Mouse (Mus musculus) right cerebral cortex, postnatal 14 days (tissue): ENCODE data around the gene Kif5a.

Experiments
- DNase-seq: peaks from one replicate; pipeline ENCODE4 v3.0.0; 2022

Kif5a gene

DNA sequence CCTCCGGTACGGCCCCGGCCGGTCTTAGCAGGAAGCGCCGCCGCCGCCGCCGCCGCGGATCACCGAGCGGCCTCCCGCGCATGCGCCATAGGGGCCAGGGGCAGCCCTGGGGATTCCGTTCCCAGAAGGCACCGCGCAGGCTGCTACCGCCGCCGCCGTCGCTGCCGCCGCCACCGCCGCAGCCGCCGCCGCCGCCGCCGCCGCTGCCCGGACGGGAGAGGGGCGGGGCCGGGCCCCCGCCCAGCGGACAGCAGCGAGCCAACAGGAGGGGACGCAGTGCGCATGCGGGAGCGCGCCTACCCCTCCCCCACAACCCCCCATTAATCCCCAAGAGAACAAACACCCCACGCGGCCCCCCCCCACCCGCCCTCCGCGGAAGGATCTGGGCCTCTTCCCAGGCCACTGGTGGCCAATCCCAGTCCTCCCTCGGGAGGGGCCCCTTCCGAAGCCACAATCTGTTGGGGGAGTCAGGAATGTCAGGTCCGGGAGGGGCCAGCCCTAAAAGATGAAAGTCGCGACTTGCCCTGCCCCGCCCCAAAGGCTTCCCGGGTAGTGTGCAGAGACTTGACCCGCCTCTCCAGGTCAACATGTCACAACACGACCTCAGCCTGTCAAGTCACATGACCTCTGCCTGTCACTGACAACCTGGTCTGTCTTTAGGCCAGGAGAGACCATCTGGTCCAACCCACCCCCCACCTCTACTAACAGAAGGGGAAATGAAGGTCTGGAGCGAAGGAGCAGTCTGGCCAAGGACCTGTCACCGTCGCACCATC lies 25.8 kb upstream of the Kif5a start, which contains the start of gene Mbd6:
TSS of gene Mbd6 (minus strand) at position 219 of the 773 bp plus-strand sequence.
- DNase-seq, result peak; percentile 88

GRCm38 (mm10) chr10:127288328-127288799 lies 25.2 kb upstream of the Kif5a start:
- DNase-seq, result peak; percentile 45

GRCm38 (mm10) chr10:127287936-127288293 lies 24.8 kb upstream of the Kif5a start:
- no peak for DNase-seq

DNA sequence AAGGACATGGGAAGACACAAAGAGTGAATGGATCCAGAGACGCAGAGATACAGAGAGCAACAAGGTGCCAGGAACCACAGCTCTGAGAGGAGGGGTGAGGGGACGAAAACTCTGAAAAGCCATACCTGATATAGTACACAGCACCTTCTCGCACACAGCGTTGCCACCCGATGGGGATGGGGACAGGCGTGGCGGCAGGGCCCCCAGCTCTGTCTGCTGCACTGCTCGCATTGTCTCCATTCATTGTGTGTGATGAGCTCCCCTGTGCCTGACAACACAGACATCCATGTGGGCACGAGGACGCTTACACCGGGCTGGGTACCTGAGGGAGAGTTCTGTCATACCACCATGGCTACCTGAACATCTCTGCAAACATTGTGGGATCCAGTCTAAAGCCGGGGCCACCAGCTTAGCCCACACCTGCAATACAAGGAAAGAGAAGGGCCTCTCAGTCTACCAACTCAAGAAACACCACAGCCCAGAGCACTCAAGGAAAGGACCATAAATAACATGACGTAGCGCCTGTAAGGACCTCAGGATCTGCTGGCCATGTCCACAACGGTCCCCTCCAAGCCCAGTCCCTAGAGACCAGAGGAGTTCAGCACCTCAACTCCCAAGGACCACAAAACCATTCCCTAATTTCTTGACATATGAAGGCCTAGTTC lies 24.3 kb upstream of the Kif5a start:
- no peak for DNase-seq

DNA sequence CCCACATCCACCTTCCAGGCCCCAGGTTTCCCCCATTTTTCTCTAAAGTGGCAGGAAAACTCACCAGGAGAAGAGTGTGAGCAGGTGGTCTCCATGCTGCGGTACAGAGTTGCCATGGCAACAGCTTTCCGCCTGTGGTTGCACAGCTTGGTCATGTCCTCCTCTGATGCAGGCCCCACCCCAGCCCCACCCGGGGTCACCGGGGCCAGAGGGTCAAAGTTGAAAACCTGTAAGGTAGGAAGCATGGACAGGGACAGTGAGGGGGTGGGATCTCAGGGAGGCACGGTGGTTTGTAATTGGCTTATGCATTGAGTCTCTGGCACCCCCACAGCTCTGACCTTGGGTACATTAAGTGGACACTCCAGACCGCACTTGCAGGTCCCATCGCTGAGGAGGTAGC lies 23.6 kb upstream of the Kif5a start:
- DNase-seq, result no peak

DNA sequence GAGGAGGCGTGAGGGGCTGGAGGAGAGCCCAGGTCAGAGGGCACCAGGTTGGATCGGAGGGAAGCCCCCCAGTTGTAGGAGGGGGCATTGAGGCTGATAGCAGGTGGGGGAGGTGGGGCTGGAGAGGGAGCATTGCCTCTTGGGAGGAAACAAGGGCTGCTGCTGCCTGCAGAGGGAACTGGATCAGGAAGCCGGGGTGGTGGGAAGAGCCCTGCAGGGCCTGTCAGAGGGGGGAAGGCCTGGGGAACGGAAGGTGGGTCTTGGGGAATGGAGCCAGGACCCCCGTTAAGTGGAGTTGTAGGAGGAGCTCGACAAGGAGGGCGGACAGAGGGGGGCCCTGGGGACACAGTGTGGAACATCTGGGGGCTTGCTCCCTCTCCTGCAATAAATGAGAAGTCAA lies 23.0 kb upstream of the Kif5a start:
- no peak for DNase-seq

GRCm38 (mm10) chr10:127285644-127286043 lies 22.5 kb upstream of the Kif5a start:
- no peak for DNase-seq

DNA sequence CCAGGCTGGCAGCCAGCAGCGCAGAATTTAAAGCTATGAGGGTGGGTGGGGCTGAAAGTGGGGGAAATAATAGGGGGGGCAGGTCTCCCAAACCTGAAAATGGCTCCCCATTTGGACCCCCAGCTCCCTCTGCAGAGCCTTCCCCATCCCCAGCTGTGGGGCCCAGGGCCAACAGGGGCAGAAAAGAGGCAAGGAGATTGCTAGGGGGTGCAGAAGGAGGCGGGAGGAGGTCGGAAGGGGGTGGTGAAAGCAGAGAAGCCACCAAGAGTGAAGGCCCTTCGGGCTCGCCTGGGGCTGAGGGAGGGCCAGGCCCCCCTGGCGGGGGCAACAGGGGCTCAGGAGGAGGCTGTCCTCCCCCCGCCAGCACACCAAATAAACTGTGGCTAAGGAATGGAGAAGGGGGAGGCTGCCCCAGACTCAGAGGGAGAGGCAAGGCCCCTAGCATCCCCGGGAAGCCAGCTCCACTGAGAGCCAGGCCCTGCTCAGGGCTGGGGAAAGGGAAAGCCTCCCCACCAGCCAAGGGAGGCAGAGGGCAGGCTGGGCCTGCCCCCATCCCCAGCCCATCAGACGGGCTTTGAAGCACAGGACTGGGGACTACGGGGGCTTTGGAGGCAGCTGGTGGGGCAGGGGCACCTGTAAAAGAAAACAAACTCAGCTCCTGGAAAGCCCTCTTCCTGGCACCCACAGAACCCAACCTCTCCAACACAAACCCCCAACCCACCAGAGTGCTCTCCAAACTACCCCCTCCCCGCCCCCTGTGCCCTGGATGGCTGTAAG lies 21.8 kb upstream of the Kif5a start:
- DNase-seq, result no peak

- no peak for DNase-seq
Observed at GRCm38 (mm10) chr10:127284105-127284622, 21.0 kb upstream of the Kif5a start.

GRCm38 (mm10) chr10:127282620-127283215 lies 19.6 kb upstream of the Kif5a start:
- DNase-seq, result no peak

DNA sequence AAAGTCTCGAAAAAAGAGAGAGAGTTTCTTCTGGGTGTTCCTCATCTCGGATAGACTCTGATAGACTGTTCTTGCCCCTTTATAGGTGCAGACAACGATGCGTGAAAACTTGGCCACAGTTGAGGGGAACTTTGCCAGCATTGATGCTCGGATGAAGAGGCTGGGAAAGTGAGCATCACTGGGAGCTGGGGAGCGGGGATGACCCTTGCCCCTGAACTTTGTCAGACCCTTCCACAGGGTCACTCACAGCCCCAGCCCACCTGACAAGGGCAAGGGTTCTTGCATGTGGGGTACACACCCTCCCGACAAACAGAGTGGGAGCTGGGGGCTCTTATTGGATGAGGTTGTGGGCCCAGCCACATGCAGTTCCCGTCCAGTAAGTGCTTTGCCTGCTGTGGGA lies 18.2 kb upstream of the Kif5a start:
- no peak for DNase-seq

DNA sequence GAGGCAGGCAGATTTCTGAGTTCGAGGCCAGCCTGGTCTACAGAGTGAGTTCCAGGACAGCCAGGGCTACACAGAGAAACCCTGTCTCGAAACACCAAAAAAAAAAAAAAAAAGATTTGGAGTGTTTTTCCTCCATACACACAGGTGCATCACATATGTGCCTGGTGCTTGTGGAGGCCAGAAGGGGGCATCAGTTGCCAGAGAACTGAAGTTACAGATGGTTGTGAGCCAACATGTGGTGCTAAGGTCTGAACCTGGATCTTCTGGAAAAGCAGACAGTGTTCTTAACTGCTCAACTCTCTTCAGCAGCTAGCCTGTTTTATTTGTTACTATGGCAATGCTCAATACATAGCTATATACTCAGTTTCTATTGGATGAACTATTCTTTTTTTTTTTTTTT lies 16.6 kb upstream of the Kif5a start:
- DNase-seq, result no peak

- no peak for DNase-seq
Observed at GRCm38 (mm10) chr10:127274261-127275022, 11.3 kb upstream of the Kif5a start.

- no peak for DNase-seq
Observed at GRCm38 (mm10) chr10:127272371-127272770, 9.2 kb upstream of the Kif5a start.

DNA sequence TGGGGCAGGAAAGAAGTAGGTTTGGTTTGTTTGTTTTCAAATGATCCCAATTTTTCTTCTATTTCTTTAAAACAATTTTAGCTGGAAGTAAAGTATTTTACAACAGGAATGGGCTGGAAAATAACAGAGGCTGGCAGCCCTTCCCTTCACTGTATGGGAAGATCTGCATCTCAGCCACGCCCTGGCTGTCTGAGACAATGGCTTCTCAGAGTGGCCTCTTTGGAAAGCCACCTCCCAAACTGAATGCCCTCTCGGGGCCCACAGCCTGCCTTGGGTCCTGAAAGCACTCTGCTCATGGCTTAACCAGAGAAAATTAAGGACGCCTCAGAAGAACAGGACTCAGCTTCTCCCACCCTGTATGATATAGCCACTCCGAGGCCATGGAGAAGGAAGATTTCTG lies 6.7 kb upstream of the Kif5a start:
- no peak for DNase-seq

DNA sequence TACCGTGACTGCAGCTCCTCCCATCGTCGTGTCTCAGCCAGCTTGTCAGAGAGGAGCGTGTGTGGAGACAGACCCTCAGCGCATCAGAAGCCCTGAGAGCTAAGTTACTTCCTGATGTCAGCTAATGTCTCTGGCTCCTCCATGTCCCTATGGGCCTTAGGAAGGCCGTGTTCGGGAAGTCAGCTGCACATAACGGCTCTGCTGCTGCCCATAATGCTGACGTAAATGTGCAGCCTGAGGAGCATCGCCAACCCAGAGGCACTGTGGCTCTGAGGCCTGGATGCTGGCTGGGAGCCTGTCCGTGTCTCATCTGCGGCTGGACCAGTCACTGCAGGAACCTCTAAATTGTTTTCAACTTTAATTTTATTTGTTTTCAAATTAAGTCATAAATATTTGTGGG lies 5.9 kb upstream of the Kif5a start:
- DNase-seq, result no peak

DNA sequence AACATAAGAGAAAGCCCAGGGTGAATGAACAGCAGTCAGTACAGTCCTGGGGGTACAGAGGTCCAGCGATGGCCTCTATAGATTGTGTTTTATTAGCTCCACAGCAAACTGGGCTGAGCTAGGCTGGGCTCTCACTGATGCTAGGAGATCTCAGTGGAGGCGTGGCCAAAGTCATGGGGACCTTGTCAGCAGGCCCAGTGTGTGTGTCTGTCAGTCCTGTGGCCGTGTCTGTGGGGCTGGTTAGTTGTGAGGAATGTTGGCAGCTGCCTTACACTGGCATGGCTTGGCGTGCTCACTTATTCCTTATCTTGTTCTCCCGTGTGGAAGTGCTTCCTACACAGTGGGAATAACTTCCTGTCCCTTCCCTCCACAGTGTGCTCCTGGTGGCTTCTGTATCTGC lies 5.3 kb upstream of the Kif5a start:
- no peak for DNase-seq

DNA sequence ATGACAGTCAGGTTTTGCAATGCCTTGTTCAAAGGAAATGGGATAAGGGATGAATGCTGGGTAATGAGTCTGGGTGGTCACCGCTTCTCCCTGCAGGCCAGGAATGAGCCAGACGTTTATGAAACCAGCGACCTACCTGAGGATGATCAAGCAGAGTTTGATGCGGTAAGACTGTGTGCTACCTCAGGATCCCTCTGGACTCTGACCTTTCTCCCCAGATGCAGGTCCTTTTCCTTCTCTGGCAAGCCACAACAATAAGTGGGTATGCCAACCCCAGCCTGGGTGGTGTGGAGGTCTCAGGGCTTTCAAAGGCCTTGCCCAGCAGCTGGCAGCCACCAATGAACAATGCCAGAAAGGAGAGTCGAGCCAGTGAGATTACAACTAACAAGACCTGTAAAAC lies 4.2 kb upstream of the Kif5a start:
- no peak for DNase-seq

- peak; percentile 95 for DNase-seq
Observed at GRCm38 (mm10) chr10:127266112-127267091, 3.3 kb upstream of the Kif5a start, which contains the start of gene Dctn2. TSS of gene Dctn2 (plus strand) at chr10:127266368.

GRCm38 (mm10) chr10:127265727-127266111 lies 2.6 kb upstream of the Kif5a start:
- no peak for DNase-seq

- DNase-seq, result no peak
Observed at GRCm38 (mm10) chr10:127264971-127265370, 1.8 kb upstream of the Kif5a start.
